15 mouse cellular contexts compared by ENCODE assay signal in the genomic region with DNA sequence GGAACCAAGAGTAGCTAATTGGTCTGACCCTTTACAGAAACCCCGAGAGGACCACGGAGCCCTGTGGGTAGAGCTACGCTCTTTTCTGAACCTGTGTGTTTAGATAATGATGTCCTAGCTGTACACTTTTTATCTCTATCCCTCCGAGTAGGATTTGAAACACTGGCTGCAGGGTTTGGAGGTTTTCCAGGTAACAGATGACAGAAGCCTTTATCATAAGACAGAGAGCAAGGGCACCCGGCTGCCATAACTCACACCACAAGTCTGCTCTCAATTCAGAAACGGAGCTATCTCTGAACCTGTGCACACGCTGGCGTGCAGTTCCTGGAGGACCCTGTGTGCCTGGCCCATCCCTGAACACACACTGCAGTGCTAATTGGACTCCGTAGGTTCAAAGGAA.
DNase-seq lines count a peak whose midpoint lies in the region; ATAC-seq lines count a peak whose summit lies in the region.
"Had no signal": no experiment of that assay in that cellular context is flagged by ENCODE, and none has a peak within 500 bp of the region (broad histone marks: within the 10 kb centered on the region; RNA-seq: fewer than 3 reads in every experiment).

No protein-coding gene starts in this region.

- peak; percentile 36 to 42 for DNase-seq in cerebellum, adult 18-20 months
- no peak for DNase-seq in cerebellum, adult 8-10 months
- DNase-seq in cerebellum, adult 9-11 months = peak; percentile 38
- DNase-seq in cerebellum, postnatal 4 days (ENCODE audit: low spot score in 2 of 2) = no peak
- peak; percentile 33 to 53 for DNase-seq in cerebellum, postnatal 25 days
- DNase-seq in cerebellum, postnatal 36 days = peak; percentile 18 to 35
- no peak for DNase-seq in ovary, postnatal 36 days (ENCODE audit: low spot score)
- DNase-seq: adrenal gland, adult 8-10 months; adrenal gland, postnatal 14 days; embryo, embryonic 11 days; gastrocnemius, adult 2 months; gastrocnemius, postnatal 10 days had no signal

- ATAC-seq in cerebellum, adult (ENCODE audit: insufficient number of reproducible peaks, low FRiP score, low TSS enrichment) = no peak
- ATAC-seq: forebrain, embryonic 14.5 days; forebrain, embryonic 16.5 days had no signal

Comparison
In these comparisons a context has a peak if more than half of its experiments do, and no peak if none do; other contexts are left out.
1. DNase-seq: peak in cerebellum, adult 18-20 months (2 of 2), cerebellum, adult 9-11 months (single experiment), cerebellum, postnatal 25 days (2 of 2) and cerebellum, postnatal 36 days (2 of 2); none in cerebellum, adult 8-10 months (single experiment), cerebellum, postnatal 4 days (0 of 2) and ovary, postnatal 36 days (single experiment).